Mouse (Mus musculus) ES-CJ7 (cell line): ENCODE data around the gene Olfr1282.
"Not testable (repeated sequence)": the region's sequence is repeated elsewhere in the genome, so short reads cannot be mapped to it uniquely, and the experiment has no call there.

ENCODE experiments used
- DNase-seq: peaks from one replicate; pipeline ENCODE4 v3.0.0; 2011; ENCODE audit warnings: low read depth, low spot score

Gene Olfr1282

DNA sequence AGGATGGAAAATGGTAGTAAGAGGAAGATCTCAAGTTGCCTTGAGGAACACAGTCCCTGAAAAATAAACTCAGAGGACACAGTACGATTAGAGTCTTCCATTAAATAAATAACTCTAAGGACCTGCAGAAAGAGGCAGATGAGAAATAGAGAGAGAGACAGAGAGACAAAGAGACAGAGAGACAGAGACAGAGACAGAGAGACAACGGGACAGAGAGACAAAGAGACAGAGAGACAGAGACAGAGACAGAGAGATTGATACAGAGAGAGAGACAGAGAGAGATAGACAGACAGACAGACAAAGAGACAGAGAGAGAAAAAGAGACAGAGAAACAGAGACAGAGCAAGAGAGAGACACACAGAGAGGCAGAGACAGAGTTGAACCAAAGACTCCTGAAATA, at the start of gene Olfr1282:
Gene Olfr1282 (minus strand): TSS at position 101 of the 400 bp plus-strand sequence.
- DNase-seq: no peak

DNA sequence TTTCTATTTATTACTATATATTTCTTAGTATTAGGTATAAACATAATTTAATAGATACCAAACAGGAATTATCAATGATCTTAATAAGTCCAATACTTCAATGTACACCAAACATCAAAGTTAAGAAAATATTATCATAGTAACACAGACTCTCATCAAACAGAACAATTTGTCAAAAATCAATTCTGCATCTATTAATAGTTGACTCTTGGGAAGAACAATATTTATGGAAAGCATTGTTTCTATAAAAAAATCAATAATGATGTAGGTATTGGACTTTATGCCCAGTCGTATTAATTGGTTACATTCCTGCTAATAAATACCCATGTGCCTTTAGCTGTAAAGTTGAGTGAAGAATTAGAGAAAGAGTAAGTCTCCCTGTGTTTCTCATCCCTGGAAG, 39.3 kb upstream of the Olfr1282 start, which contains the start of gene Olfr1284:
Gene Olfr1284 (plus strand): TSS at position 301 of the 400 bp plus-strand sequence.
- no peak for DNase-seq

- DNase-seq: no peak
These were observed 30.6 kb upstream of the Olfr1282 start, which contains the start of gene Olfr1283 for GRCm38 (mm10) chr2:111366490-111366889. TSS of gene Olfr1283 (plus strand) at chr2:111366790.

- DNase-seq: not testable (repeated sequence)
These were observed 2.2 kb downstream of the Olfr1282 start for GRCm38 (mm10) chr2:111333721-111334120.

GRCm38 (mm10) chr2:111326220-111326619, 9.7 kb downstream of the Olfr1282 start, which contains the start of gene Olfr1281:
TSS of gene Olfr1281 (plus strand) at chr2:111326520.
- DNase-seq: peak; percentile 4

DNA sequence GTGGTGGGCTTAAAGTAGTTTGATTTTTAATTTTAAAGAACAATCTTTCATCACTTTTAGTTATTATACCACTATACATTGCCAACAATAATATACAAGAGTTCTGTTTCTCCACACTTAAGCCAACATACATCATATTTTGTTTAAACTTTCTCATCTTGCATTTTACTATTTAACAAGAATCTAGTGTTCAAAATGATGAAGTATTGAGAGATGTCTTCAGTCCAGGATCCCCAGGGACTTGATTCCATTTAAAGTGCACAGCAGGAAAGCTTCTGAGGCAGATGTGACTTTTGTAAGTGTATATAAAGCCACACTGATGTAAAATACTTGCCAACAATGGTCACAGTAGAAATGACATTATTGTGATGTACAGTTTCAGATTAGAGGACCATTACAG, 22.2 kb downstream of the Olfr1282 start, which contains the start of gene Olfr1280:
Gene Olfr1280 (plus strand): TSS at position 301 of the 400 bp plus-strand sequence.
- no peak for DNase-seq

DNA sequence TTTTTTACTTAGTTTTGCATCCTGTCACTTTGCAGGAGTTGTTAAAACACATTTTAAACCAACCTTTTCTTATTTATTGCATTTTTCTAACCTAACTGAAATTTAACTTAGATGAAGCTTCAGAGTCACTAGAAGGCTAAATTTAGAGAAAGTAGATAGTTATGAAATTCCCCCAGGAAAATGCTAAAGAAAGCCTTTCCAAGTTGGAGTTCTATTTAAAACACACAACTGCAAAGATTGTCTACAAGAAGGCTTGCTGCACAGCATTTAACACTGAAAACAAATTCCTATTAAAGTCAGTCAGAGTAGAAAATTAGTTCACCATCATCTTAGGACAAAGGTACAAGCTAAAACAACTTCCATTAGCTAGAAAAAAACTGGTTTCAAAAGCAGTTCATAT, 35.5 kb downstream of the Olfr1282 start, which contains the start of gene Olfr1279:
Gene Olfr1279 (plus strand): TSS at position 262 of the 400 bp plus-strand sequence.
- DNase-seq: no peak

DNA sequence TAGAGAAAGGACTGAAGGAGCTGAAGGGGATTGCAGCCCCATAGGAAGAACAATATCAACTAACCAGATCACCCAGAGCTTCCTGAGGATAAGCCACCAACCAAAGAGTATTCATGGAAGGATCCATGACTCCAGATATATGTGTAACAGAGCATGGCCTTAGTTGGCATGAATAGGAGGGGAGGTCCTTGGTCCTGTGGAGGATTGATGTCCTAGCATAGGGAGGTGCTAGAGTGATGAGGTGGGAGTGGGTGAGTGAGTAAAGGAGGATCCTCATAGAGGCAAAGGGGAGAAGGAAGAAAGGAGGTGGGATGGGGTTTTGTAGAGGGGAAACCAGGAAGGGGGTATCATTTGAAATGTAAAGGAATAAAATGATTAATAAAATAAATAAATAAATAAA, 37.3 kb downstream of the Olfr1282 start:
- no peak for DNase-seq

- DNase-seq: no peak
These were observed 46.0 kb downstream of the Olfr1282 start, which contains the start of gene Olfr1278 for GRCm38 (mm10) chr2:111289836-111290235. TSS of gene Olfr1278 (plus strand) at chr2:111290136.
